Mouse (Mus musculus) lung, adult 2 months (tissue): ENCODE data around the gene Ctnnal1.

Source experiments
- CTCF ChIP-seq: fragments of 200-500 bp; IDR thresholded peaks from 2 replicates; pipeline ENCODE4 v1.5.1; 2011; ENCODE audit warnings: mild to moderate bottlenecking, low read length, control low read depth; ENCODE audit not compliant: insufficient read depth
- POLR2A ChIP-seq: fragments of 200-500 bp; IDR thresholded peaks from 2 replicates; pipeline ENCODE4 v1.6.1; 2011; ENCODE audit warnings: low read depth, mild to moderate bottlenecking, control low read depth, low read length, borderline replicate concordance; ENCODE audit errors: extremely low read depth

GRCm38 (mm10) chr4:56861551-56861950 lies 3.4 kb downstream of the Ctnnal1 start:
- no peak for TF ChIP-seq CTCF
- no peak for TF ChIP-seq POLR2A
